Mouse (Mus musculus) heart, adult 2 months (tissue): ENCODE results near the gene Pkmyt1. TPM values are rescaled to one million over a fixed set of nuclear protein-coding genes. Genes with fewer than 3 reads are reported as not detected.

ENCODE experiments used
- DNase-seq, 2 experiments: peaks; one replicate each; pipeline ENCODE4 v3.0.0; 2021
- H3K27ac ChIP-seq: fragments of 200-600 bp; 2 replicates; pipeline ENCODE4 v1.8.1; 2022
- H3K27me3 ChIP-seq: fragments of 200-500 bp; 2 replicates; pipeline ENCODE4 v1.6.1; 2012; ENCODE audit warnings: mild to moderate bottlenecking, low read length, inconsistent platforms, mixed read lengths; ENCODE audit not compliant: control insufficient read depth, insufficient read depth
- H3K36me3 ChIP-seq: fragments of 200-500 bp; 2 replicates; pipeline ENCODE4 v1.6.1; 2012; ENCODE audit warnings: low read length, inconsistent platforms; ENCODE audit not compliant: control insufficient read depth, insufficient read depth
- H3K4me1 ChIP-seq: fragments of 200-500 bp; 2 replicates; pipeline ENCODE4 v1.6.1; 2011; ENCODE audit warnings: low read length; ENCODE audit not compliant: control insufficient read depth, insufficient read depth
- H3K4me3 ChIP-seq: fragments of 200-600 bp; 2 replicates; pipeline ENCODE4 v1.8.1; 2022
- H3K79me2 ChIP-seq: fragments of 200-500 bp; replicated peaks from 2 replicates; pipeline ENCODE4 v1.6.1; 2012; ENCODE audit warnings: mild to moderate bottlenecking, inconsistent platforms, low read length, moderate library complexity, mixed read lengths; ENCODE audit not compliant: control insufficient read depth, insufficient read depth
- H3K9ac ChIP-seq: fragments of 200-500 bp; 2 replicates; pipeline ENCODE4 v1.6.1; 2012; ENCODE audit warnings: low read depth, mild to moderate bottlenecking, control low read depth, inconsistent platforms, low read length, mixed read lengths
- CTCF ChIP-seq: fragments of 200-600 bp; IDR thresholded peaks from 2 replicates; pipeline ENCODE4 v1.8.1; 2022; ENCODE audit warnings: antibody characterized with exemption, mild to moderate bottlenecking, moderate library complexity
- EP300 ChIP-seq: fragments of 200-500 bp; IDR thresholded peaks from 2 replicates; pipeline ENCODE4 v1.6.1; 2011; ENCODE audit warnings: low read depth, low read length, control low read depth; ENCODE audit not compliant: insufficient read depth
- POLR2A ChIP-seq: fragments of 200-500 bp; IDR thresholded peaks from 2 replicates; pipeline ENCODE4 v1.6.1; 2011; ENCODE audit warnings: mild to moderate bottlenecking, low read depth, low read length, control low read depth; ENCODE audit not compliant: insufficient read depth
- WGBS: fragments of 180-500 bp; shearing (Covaris S2); methylation state at CpG from one replicate; pipeline ENCODE4 v1.1.7; 2018; 5-methylcytosine and 5-hydroxymethylcytosine counted together
- intact Hi-C: fragments of 180-260 bp; cut with DNase I; formaldehyde crosslinking; loops from one replicate; pipeline ENCODE4 v1.15.1; 2025
- polyA plus RNA-seq: library from polyadenylated mRNA; depleted of rRNA; stranded (reverse); fragments of >200 nt; gene quantifications from 2 replicates; pipeline ENCODE4 v1.2.3, GENCODE M21; 2012
- total RNA-seq, 2 experiments: library from RNA; stranded (reverse); gene quantifications; 2 replicates each; pipeline ENCODE4 v1.2.3; 2021

Gene Pkmyt1
- total and polyA plus RNA-seq, 3 experiments, result 1.2 to 5.6 (median 1.6) TPM

DNA sequence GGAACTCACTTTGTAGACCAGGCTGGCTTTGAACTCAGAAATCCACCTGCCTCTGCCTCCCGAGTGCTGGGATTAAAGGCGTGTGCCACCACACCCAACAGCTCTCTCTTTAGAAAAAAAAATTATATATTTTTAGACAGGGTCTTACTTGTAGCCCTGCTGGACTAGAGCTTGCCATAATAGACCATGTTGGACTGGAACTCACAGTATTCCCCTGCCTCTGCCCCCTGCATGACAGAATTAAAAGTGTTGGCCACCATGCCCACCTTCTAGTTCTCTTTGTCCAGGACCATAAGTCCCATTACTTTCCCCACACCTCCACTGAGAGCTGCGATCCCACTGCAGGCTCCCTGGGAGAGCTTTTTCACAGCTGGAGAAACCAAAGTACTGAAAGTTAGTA, 21.3 kb downstream of the Pkmyt1 start:
- Histone ChIP-seq H3K27me3 (peaks cover 11% of the 10 kb centered on the region), H3K79me2 (no peaks in the 10 kb centered on the region), H3K9ac (no peak overlapping the region), H3K4me3 (no peak overlapping the region), H3K4me1 (peaks cover 4% of the 10 kb centered on the region; the same call in 1 of the 2 replicates), H3K27ac (no peak overlapping the region), H3K36me3 (no peaks in the 10 kb centered on the region)
- intact Hi-C loops, result loop anchor here (5.0 kb wide), 1 partner anchor 40 kb away; the partner anchor contains the start of gene Flywch2
- WGBS, result 84% methylated on average over 3 of the region's 3 CpGs
- no peak for DNase-seq
- TF ChIP-seq EP300, result no peak

DNA sequence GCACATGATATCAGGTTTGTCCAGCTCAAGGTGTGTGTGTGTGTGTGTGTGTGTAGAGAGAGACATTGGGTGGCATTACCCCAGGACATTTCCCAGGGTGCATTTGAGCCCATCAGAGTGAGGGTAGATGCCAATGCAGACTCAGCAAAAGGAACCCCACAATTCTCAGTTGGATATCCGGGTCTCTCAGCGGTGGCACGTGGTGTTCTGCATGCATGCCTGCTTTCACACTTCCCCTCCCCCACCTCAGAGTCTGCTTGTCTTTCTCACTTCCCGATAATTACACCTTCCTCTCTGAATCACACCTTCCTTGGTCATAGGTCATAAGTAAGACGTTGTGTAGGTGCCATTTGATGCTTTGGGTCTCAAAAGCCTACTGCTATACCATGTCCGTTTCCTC, 21.9 kb downstream of the Pkmyt1 start:
- peaks cover 10% of the 10 kb centered on the region for H3K27me3 ChIP-seq
- intact Hi-C loops, result loop anchor here (2.0 to 5.0 kb wide), 6 partner anchors 23 to 213 kb away; partner anchors contain the start of genes Flywch1, Flywch2 and Prss41

DNA sequence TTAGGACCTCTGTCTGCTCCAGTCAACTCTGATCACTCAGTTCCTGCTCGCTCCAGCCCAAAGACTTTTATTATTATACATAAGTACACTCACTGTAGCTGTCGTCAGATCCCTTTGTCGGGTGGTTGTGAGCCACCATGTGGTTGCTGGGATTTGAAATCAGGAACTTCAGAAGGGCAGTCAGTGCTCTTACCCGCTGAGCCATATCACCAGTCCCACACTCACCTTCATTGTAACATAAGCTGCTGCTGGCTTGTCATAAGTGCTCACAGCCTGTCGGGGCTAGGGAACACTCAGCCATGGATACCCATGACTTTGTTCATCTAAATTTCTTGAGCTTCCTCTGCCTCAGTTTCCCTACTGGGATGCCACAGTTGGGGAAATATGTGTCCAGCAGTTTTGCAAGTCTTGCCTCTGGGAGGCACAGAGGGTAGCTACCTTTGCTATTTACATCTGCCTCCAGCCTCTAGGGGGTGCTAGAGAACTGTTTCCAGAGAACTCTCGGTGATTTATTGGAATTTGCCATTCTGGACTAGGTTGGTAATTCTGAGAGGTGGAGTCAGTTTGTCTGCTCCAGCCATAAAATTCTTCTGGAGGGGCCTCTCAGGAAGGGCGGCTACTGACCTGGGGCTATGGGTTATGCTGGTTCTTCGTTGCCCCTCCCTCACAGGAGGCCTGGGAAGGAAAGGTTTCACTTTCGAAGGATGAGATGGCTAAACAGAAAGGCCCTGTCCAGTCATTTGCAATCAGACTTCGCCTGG, 22.7 kb downstream of the Pkmyt1 start:
- peak; percentile 40; the same call in 1 of the 2 replicates for TF ChIP-seq EP300
- peak; percentile 47; the same call in 1 of the 2 replicates for TF ChIP-seq POLR2A
- peak; percentile 98 for TF ChIP-seq CTCF
- Histone ChIP-seq H3K4me3 (peak overlapping the region; percentile 45), H3K4me1 (peaks cover 4% of the 10 kb centered on the region; the same call in 1 of the 2 replicates), H3K9ac (peak overlapping the region; percentile 50), H3K36me3 (no peaks in the 10 kb centered on the region), H3K27ac (peak overlapping the region; percentile 86), H3K27me3 (peaks cover 10% of the 10 kb centered on the region), H3K79me2 (no peaks in the 10 kb centered on the region)
- intact Hi-C loops, result loop anchor here (2.0 to 5.0 kb wide), 6 partner anchors 22 to 212 kb away; partner anchors contain the start of genes Flywch1, Flywch2 and Prss41
- DNase-seq, result peak; percentile 67 to 76
- WGBS, result 17% methylated on average over 10 of the region's 10 CpGs

More for the DNA sequence above, 21.9 kb downstream of the Pkmyt1 start:
- TF ChIP-seq POLR2A (no peak), EP300 (no peak), CTCF (no peak)
- H3K9ac ChIP-seq, result no peak overlapping the region
- H3K4me1 ChIP-seq, result peaks cover 4% of the 10 kb centered on the region; the same call in 1 of the 2 replicates
- H3K4me3 ChIP-seq, result no peak overlapping the region
- H3K36me3 ChIP-seq, result no peaks in the 10 kb centered on the region
- H3K27ac ChIP-seq, result no peak overlapping the region
- no peaks in the 10 kb centered on the region for H3K79me2 ChIP-seq
- WGBS, result 27% methylated on average over 6 of the region's 6 CpGs
- DNase-seq, result no peak

DNA sequence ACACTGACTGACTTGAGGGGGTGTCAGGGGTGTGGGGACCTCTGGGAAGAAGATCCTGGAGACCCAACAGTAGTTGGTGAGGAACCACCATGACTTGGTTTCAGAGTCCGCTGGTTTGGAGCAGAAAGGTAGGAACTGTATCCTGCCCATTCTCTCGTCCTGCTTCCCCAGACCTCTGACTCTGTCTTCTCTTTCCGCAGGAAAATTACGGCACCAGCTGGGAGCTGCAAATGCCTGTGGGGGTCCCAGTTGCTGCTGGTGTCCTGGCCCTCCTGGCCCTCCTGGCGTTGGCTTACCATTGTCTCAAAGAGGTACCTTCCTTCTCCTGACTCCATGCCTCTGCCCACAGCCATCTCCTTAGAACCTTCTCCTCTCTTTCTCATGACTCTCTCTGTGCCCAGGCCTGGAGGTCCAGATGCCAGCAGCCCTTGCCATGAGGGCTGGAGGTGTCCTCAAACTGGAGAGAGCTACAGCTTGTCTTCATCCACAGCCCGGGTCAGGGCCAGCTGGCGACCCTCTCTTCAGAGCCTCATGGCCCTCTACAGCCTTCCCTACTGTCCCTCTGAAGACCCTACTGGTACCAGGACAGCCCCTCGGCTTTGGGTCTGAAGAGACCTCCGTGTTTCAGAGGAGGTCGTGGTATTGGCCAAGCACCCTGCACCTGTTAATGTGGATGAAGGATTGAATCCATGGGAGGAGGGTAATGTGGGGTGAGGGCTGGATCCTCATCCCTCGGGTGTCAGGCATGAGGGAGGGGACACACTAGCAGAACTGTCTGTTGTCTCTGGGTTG, 23.5 kb downstream of the Pkmyt1 start:
- DNase-seq, result no peak
- 68% methylated on average over 11 of the region's 11 CpGs for WGBS
- Histone ChIP-seq H3K27me3 (peaks cover 8% of the 10 kb centered on the region), H3K4me1 (peaks cover 4% of the 10 kb centered on the region; the same call in 1 of the 2 replicates), H3K9ac (peak overlapping the region; percentile 50), H3K36me3 (no peaks in the 10 kb centered on the region), H3K27ac (peak overlapping the region; percentile 86), H3K79me2 (no peaks in the 10 kb centered on the region), H3K4me3 (peak overlapping the region; percentile 45)
- intact Hi-C loops, result loop anchor here (2.0 to 5.0 kb wide), 6 partner anchors 21 to 211 kb away; partner anchors contain the start of genes Flywch1, Flywch2 and Prss41
- no peak for TF ChIP-seq EP300
- no peak; the same call in 1 of the 2 replicates for TF ChIP-seq POLR2A
- no peak for TF ChIP-seq CTCF

DNA sequence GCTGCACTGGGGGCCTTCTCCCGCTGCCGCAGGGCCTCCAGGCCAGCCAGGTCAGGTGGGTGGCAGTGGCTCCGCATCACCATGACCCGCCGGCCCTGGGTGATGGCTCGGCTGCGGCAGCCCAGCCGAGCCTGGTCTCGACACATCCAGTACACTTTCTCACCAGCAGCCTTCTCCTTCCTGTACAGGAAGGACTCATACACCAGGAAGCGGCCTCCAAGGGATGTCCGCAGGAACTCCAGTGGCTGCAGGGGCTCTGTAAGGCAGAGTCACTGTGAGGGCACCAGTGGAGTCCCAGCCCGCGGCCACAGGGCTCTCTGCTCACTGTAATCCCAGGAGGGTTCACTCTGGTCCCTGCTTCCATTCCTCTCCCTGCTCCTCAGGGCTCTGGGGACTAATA, 29.6 kb downstream of the Pkmyt1 start:
- intact Hi-C loops, result no loop called here
- DNase-seq, result peak in 1 of 2 experiments; percentile 39
- Histone ChIP-seq H3K27ac (peak overlapping the region; percentile 70), H3K79me2 (no peaks in the 10 kb centered on the region), H3K27me3 (no peaks in the 10 kb centered on the region), H3K36me3 (no peaks in the 10 kb centered on the region), H3K4me3 (no peak overlapping the region; the same call in 1 of the 2 replicates), H3K4me1 (no peaks in the 10 kb centered on the region), H3K9ac (peak overlapping the region; percentile 17; the same call in 1 of the 2 replicates)
- no peak for TF ChIP-seq EP300
- 0 out of 2 replicates have a peak, but pooled peaks have one; percentile 20 for TF ChIP-seq POLR2A
- TF ChIP-seq CTCF, result no peak
- WGBS, result 49% methylated on average over 13 of the region's 13 CpGs
